Mouse (Mus musculus): ENCODE measurements around the gene Csnk1e.

Gene Csnk1e

DNA sequence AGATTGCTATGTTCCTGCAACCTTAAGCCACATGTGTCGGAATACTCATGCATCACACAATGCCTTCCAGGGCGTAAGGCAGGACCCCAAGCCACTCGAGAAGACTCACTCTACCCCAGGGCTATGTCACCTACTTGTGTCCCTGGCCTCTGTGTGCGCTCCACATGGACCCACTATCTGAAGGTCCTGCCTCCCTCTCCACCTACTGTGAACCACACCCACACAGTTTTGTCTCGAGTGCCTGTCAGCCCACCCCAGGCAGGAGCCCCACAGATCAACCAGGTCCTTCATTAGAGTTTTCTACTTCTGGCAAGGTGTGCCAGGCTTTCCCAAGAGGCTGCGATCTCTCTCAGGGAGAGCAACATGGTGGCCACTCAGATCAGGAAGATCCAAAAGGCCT lies 60.1 kb downstream of the Csnk1e start:
- DNase-seq (ENCODE audit: low spot score in 2 of 2), result no peak

DNA sequence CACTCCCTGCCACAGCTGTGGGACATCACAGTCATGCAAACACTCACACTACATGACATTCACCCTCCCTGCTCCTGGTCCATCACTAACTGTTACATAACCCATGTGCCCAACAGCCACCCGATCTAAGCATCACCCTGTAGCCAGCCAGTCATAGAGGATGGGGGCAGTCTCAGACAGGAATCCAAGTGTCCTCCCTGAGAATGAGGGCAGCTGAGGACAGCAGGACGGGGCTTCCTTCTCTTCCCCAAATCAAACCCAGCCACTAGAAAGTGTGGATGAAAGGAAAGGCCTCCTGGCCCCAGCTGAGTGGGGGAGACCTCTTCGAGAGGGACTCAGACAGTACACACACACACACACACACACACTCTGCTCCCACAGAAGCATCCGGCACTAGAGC lies 60.5 kb downstream of the Csnk1e start:
- DNase-seq (ENCODE audit: low spot score in 2 of 2), result no peak

DNA sequence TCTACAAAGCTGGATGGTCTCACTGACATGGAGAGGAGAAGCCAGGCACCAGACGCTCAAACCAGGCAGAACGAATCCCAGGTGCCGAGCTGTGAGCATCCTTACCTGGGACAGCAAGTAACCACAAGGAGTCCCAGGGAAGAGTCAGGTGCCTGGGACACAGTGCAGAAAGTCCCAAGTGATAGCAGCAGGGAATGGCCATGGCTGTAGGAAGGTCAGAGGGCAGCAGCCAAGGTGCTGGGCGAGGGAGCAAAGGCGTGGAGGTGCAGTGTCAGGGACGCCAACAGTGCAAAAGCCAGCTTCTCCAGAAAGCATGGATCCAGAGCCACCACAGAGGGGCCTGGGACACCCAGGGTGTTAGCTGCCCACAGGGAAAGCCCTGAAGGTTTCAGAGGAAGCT lies 62.3 kb downstream of the Csnk1e start:
- no peak for DNase-seq (ENCODE audit: low spot score in 2 of 2)

DNA sequence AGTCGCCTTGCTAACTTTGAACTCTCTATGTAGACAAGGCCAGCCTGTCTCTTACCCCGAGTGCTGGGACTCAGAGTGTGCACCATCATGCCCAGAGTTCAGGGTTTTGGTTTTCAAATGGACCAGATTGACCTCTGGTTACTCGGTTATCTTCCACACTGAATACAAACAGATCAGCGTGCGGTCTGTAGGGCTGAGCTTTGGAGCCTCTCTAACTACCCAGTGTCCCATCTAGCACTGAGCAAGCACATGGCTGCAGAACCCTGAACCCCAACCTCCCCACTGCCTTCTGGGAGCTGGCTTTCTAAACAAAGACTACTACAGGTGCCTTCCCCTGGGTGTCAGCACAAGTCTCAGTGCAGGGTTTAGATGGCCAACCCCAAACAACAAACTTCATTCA lies 62.8 kb downstream of the Csnk1e start:
- DNase-seq (ENCODE audit: low spot score in 2 of 2), result no peak

DNA sequence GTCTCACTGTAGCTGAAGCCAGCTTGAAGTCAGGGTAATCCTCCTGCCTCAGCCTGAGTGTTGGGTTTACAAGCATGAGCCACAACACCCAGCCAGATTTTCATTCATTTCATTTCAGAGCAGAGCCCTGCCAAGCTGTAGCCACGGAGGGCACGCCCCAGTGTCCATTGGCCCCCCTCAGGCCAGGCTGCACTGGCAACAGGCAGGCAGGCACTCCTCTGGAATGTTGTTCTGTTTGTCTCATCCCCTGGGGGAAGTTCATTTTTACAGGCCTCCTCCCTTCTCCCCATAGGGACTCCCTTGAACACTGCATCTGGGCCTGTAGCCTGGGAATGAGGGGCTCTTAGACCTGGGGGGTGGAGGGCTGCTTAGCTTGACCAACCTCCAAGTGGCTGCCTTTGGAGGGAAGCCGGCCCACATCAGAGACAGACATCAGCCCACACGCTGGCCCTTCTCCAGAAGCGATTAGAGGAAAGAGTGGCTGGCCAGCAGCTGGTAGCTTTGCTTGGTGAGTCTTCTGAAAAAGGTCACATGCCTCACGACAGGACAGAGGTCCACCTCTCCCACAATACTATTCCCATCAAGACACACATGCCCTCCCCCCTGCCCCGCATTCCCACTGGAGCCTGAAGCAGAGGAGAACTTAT lies 63.8 kb downstream of the Csnk1e start:
- DNase-seq (ENCODE audit: low spot score in 2 of 2), result no peak

DNA sequence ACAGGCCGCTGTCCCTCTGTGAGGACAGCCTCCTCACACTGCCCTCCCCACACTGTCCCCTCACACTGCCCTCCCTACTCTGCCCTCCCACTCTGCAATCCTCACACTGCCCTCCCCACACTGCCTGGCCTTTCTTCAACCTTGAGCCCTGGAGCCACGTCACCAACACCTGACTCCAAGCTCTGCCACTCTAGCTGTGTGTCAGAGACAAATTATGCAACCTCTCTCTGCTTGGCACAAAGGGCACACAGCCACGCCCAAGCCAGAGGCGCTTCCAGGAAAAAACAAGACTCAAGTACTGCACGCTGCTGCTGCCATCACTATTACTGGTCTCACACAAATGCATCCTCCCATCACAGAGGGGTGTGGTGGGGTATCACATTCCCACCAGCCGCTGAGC lies 64.9 kb downstream of the Csnk1e start:
- no peak for DNase-seq (ENCODE audit: low spot score in 2 of 2)

DNA sequence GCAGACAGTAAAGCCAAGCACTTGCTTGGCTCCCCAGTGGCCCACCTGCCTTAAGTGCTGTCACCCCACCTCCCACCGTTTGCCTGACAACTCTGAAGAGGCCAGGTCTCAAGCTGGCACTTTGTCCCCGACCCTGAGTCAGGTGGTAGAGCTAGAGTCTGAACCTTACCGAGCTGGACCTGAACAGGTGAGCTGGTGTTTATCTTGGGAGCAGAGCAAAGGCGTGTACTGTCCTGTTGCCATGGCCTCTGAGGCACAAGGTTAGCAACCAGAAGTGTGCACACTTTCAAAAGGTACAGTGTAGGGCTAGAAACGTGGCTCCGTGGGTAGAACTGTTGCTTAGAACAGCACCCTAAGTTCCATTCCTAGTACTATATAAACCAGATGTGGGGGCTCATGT lies 67.2 kb downstream of the Csnk1e start:
- no peak for DNase-seq (ENCODE audit: low spot score in 2 of 2)

DNA sequence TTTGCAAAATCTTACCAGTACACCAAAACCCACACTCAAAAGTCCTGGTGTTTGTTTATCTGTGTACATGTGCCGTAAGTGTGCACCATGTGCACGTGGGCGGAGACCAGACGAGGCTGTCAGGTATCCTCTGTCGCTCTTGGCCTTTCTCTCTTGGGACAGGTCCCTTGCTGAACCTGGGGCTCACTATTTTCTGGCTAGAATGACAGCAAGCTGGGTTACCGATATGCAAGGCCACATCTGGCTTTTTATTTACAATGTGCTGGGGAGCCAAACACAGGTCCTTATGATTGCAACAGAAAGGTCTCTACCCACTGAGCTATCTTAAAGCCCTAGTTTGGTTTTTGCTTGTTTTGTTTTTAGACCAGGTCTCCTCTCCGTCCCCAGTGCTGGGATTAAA lies 67.8 kb downstream of the Csnk1e start:
- DNase-seq (ENCODE audit: low spot score in 2 of 2), result no peak

DNA sequence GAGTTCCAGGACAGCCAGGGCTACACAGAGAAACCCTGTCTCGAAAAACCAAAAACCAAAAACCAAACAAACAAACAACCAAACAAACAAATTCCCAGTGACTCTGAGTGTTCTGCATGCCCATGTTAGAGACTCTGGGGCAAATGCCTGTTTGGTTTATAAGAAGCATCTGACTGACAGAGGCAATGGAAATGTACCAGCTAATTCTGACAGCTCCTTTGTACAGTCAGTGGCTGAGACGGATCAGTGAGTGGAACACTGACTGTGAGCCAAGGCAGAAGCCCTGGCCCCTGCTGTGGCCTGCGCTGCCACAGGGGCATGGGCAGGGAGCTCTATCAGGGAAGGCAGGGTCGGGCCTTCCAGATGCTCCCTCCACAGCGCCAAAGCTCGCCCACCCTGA lies 68.3 kb downstream of the Csnk1e start:
- DNase-seq (ENCODE audit: low spot score in 2 of 2), result no peak

DNA sequence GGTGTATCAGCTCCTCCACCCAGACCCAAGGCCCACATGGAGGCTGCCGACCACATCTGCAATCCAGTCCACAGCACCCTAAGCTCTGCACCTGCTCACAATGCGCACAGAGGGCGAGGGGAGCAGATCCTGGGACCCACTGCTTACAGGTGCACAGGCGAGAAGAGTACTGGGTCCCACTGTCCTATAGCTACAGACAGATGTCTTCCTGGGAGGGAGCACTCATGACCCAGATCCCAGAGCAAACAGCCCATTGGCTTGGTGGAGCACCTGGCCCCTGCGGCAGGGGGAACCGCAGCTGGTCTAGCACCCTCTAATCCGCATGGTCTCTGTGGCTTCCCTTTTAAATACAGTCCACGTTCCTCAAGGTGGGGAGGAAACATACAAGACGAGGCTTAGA lies 73.7 kb downstream of the Csnk1e start:
- DNase-seq (ENCODE audit: low spot score in 2 of 2), result no peak

DNA sequence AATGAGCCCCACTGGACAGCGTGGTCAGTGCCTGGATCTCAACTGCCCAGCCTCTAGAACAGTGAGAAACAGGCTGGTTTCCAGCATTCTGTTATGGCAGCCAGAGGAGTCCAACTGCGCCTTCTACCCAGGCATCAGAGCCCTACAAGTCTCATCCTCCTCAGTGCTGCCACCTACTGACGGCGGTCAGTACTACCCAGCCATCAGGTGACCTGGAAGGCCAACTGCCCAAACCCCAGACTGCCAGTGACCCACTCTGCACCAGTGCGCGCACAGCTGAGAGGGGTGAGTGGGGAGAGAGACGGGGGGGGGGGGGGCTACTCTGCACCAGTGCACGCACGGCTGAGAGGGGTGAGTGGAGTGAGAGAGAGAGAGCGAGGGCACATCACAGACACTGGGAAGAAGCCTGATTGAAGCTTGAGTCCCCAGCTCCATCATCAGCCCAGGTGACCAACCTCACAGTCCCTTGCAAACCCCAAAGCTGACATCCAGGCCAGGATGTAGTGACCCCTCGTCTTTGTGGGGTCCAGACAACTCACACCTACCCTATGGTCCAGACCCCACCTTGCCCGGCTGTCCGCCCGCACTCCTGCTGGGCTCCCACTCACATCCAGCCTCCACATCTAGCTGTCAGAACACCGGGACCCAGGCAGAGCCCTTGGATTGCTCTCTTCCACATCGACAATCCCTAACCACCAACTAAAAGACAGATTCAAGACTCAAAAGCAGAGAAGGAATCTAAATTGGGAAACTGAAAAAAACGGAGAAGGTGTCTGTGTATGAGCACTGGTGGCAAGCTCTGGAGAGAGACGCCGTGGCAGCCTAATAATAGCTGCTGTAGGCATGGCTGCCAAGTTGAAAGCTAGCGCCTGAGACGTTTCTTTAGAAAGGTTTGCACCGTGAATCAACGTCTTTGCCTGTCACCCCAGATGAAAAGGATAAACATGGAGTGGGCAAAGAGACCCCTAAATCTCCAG lies 74.6 kb downstream of the Csnk1e start:
- no peak for DNase-seq (ENCODE audit: low spot score in 2 of 2)

DNA sequence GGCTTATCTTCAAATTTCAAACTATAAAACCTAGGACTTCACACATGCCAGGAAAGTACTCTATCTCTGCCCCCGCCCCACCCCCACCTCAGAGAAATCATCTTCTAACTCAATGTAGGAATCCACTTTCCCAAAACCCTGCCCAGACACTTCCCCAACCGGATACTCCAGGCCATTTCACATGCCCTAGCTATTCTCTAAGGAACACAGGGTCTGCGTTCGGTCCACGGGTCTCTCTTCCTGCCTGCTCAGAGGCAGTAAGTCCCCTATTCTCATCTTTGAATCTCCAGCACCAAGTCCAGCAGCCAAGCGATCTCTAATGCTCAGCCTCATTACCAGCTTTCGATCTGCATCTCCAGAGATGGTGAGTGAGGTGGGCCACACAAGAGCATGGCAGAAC lies 75.7 kb downstream of the Csnk1e start:
- DNase-seq (ENCODE audit: low spot score in 2 of 2), result no peak

DNA sequence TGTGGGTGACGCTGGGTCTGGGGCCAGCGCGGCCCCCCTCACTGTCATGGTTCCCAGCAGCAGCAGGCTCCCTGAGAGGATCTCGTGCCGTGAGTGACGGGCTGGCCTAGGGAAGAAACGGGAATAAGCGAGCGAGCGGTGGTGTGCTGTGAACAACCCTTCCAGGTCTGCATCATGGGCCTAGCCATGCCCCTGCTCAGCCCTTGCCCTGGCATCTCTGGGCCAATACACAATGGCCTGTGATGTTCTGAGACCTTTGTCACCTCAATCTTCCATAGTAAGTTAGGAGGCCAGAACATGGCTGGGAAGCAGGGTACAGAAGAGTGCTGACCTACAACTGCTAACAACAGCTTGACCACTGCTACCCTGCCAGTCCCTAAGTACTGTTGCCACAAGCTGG lies 76.8 kb downstream of the Csnk1e start:
- no peak for DNase-seq (ENCODE audit: low spot score in 2 of 2)

DNA sequence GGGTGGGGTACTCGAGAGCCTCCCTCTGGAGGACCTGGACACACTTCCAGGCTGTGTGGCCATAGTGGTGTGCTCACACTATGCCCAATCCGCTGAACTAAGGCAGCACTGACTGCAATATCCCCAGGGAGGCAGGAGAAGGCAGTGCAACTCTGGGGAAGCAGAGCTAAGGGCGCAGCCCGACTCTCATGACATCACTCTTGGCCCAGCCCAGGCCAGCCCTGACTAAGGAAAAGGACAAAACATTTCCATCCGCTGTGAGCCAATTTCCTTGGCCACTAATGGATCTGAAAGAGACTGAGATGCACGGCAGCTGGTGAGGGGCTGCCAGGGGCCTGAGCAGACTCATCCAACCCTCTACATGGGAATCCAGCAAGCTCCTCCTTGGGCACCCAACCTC lies 77.7 kb downstream of the Csnk1e start:
- DNase-seq (ENCODE audit: low spot score in 2 of 2), result no peak

DNA sequence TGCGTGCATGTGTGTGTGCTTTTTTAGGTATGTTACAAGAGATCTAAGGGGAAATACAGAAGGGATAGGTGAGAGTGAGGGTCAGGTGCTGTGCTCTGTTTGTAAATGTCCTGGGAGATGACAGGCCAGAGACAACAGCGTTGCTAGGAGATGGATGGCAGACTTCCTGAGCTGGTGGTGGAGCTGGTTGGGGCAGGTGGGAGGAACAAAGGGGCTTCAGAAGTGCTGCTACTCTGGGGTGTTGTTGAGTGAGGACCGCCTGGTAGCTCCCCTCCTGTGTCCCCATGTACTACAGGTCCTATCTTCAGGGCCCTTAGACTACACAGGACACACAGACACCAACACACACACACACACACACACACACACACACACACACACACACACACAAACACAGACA lies 80.6 kb downstream of the Csnk1e start:
- DNase-seq (ENCODE audit: low spot score in 2 of 2), result no peak

DNA sequence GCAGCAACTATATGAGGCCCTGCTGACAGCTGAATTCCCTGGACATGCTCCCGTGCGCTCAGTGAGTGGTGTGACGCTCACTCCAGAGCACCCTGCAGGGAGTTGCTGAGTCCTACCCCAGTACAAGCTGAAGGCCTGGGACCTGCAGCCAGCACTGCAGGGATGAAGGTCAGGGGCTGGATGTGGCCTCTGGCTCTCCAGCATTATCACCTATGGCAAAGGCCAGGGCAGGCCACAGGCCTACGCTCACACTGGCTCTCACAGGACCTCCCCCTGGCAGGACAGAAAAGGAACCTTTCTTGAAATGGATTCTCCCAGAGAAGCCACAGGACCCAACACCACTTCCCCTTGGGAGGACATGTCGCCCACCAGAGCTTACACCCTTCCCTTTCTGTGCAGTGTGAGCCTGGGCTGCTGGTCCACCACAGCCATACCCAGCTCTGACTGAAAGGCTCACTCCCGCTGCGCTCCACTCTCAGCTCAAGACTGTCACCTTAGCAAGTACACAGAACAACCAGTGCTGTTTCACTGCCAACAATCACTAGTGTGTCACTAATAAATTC lies 85.0 kb downstream of the Csnk1e start:
- DNase-seq (ENCODE audit: low spot score in 2 of 2), result no peak

DNA sequence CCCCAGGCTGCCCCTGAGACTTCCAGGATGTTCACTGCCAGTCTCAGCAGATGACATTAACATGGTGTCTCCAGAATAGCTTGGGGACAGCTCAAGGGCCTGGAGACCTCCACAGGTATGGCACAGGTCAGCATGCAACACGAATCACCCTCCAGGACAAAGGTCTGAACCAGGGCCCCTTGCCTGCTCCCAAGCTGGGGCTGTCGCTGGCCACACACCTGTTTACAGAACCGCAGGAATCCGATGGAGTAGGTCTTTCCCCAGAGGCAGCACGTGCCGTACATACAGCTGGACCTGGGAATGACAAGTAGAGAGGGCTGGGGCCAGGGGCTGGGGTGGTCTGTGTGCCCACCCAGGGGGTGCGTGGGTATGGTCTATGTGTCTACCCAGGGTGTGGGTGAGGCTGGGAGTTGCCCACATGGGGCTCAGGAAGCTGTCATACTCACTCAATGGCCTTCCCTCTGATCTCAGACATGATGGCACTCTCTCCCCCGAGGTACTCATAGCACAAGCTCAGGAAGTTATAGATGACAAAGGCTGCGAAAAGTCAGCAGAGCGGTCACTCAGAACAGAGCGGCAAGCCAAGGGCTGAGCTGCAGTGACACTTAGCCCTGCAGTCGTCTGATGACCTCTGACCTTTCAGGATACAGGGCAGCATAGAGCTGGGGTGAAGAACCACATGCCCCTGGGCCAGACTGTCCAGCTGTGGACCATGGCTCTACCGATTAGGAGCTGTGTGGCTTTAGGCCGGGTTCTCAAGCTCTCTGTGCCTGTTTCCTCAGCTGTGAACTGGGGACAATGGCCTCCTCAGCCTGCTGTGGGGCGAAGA lies 85.7 kb downstream of the Csnk1e start:
- DNase-seq (ENCODE audit: low spot score in 2 of 2), result no peak

DNA sequence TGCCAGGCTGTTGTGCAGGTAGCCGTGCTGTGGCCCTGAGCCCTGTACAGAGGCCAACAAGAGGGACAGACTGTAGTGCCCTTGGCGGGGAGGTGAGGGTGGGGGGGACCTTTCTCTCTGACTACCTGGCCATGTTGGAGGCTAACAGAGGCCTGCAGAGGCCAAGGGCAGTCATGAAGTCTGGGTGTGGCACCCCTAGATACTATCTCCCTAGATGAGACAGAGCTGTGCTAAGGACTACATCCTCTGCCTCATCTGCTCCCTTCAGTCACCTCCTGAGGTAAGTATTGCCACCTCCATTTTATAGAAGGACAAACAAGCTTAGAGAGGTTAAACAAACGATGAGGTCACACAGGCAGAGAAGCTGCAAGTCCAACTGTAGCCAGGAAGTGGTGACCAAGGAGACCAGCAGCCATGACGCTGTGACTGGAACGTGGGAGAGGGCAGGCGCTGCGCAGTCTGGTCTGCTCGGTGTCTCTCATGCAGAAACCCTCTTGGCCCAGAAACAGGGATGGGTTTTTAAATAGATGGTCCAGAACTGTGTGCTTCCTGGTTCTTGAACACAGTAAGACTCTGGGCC lies 86.4 kb downstream of the Csnk1e start:
- DNase-seq (ENCODE audit: low spot score in 2 of 2), result no peak

DNA sequence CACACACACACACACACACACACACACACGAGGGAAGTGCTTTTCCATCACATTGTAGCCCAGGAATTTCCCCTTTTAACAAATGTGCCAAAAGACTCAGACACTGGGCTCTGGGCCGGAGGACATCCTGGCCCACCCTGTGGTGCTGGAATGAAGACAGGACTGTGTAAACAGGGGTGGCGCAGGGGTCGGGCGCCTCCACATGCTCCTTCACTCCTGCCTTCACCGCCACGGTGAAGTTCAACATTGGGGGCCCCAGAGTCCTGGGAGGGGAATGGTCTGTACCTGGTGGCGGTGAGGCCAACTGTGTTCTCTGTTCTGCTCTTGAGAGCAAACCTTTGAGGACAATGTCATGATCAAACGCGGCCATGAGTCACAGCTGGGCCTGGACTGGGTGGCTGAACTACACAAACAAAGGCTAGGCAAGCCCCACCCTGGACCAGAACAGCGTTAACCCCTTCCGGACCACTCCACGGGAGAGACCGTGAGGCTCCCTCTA lies 87.0 kb downstream of the Csnk1e start:
- DNase-seq (ENCODE audit: low spot score in 2 of 2), result no peak
